Mouse (Mus musculus) midbrain, postnatal 0 days (tissue): Measurements from ENCODE around the gene Serpinf2. TPM values are rescaled to one million over a fixed set of nuclear protein-coding genes. Genes with fewer than 3 reads are reported as not detected.

ENCODE experiments used
- ATAC-seq: fragments of 200-750 bp; cut with Nextera tagmentation; 2 replicates; pipeline ENCODE4 v1.8.0; 2017; ENCODE audit warnings: moderate number of reproducible peaks, mild to moderate bottlenecking, moderate TSS enrichment, moderate library complexity; ENCODE audit not compliant: low FRiP score
- DNase-seq: peaks from one replicate; pipeline ENCODE4 v3.0.0-alpha.2; 2015; ENCODE audit warnings: low spot score
- H3K27ac ChIP-seq: fragments of 300-500 bp; sonication (generic); 2 replicates; pipeline ENCODE4 v1.5.1; 2014; ENCODE audit warnings: low read depth, mild to moderate bottlenecking, low read length, mixed read lengths
- H3K27me3 ChIP-seq: fragments of 300-500 bp; sonication (generic); 2 replicates; pipeline ENCODE4 v1.6.1; 2014; ENCODE audit warnings: low read length, control low read depth, mixed read lengths; ENCODE audit not compliant: insufficient read depth
- H3K36me3 ChIP-seq: fragments of 300-500 bp; sonication (generic); 2 replicates; pipeline ENCODE4 v1.6.1; 2014; ENCODE audit warnings: low read length, control low read depth, mixed read lengths; ENCODE audit not compliant: insufficient read depth
- H3K4me1 ChIP-seq: fragments of 300-500 bp; sonication (generic); 2 replicates; pipeline ENCODE4 v1.6.1; 2014; ENCODE audit warnings: mild to moderate bottlenecking, control low read depth, antibody characterized with exemption, low read length, mixed read lengths; ENCODE audit not compliant: insufficient read depth
- H3K4me2 ChIP-seq: fragments of 300-500 bp; sonication (generic); 2 replicates; pipeline ENCODE4 v1.6.1; 2014; ENCODE audit warnings: low read depth, mild to moderate bottlenecking, low read length, mixed read lengths; ENCODE audit not compliant: poor library complexity, severe bottlenecking
- H3K4me3 ChIP-seq: fragments of 300-500 bp; sonication (generic); 2 replicates; pipeline ENCODE4 v1.5.1; 2014; ENCODE audit warnings: low read depth, mild to moderate bottlenecking, low read length, moderate library complexity
- H3K9ac ChIP-seq: fragments of 300-500 bp; sonication (generic); replicated peaks from 2 replicates; pipeline ENCODE4 v1.6.1; 2014; ENCODE audit warnings: mild to moderate bottlenecking, low read length, moderate library complexity, mixed read lengths; ENCODE audit not compliant: poor library complexity, severe bottlenecking
- H3K9me3 ChIP-seq: fragments of 300-500 bp; sonication (generic); 2 replicates; pipeline ENCODE4 v1.6.1; 2016; ENCODE audit warnings: low read length, control low read depth
- CTCF ChIP-seq: IDR thresholded peaks from 2 replicates; pipeline ENCODE4 v1.5.1; 2016; ENCODE audit warnings: antibody characterized with exemption, mild to moderate bottlenecking
- WGBS: fragments of 180-500 bp; shearing (Covaris S2); extraction: QIAGEN DNeasy Blood & Tissue Kit; methylation state at CpG from one replicate; pipeline ENCODE4 v1.1.7; 2014; 5-methylcytosine and 5-hydroxymethylcytosine counted together
- polyA plus RNA-seq: library from polyadenylated mRNA; unstranded; fragments of >200 nt; fragmentation: Nextera tagmentation; extraction: Ambion mirVana; gene quantifications from 2 replicates; pipeline ENCODE4 v1.2.1, GENCODE M21; 2015
- total RNA-seq: library from RNA; depleted of rRNA; stranded (reverse); fragments of >200 nt; gene quantifications from 2 replicates; pipeline ENCODE4 v1.2.3, GENCODE M21; 2014

The Serpinf2 gene
- total and polyA plus RNA-seq, 2 experiments from 2014 or later, result not detected

DNA sequence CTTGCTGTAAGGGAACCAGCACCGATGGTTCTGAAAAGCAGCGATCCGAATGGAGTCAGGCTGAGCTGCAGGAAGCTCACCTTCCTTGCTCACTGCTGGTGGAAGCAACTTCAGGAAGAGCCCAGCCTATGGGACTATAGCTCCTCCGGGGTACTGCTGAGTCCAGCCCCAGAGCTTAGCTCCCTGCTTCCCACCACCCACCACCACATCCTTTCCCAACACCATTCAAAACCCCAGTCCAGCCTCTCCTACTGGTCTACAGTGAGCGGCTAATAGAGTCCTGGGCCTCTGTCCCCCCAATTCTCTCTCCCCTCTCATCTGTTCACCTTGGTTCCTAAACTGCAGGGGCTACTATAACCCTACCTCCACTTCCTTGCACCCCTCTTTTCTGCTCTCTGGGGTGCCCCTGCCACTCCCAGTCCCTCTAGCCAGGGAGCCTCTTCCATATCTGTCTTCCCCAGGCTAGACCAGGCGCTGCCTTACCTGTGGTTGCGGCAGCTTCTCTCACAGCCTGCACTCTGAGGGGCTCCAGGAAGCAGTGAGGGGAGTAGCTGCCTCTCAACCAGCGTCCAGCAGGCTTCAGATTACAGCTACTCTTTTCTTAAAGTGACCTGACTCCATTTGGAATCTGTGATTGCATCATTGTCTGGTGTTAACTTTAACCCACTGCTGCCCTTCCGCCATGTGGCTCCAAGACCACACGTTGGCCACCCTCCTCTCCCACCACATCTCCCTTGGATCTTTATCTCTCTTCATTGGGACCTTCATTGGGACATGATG lies 17.2 kb downstream of the Serpinf2 start, which contains the start of gene Serpinf1:
Serpinf1 (minus strand) TSS at position 689 of the 780 bp plus-strand sequence.
- Histone ChIP-seq H3K9ac (no peak within 1 kb of the TSS), H3K27me3 (no peaks in the 10 kb centered on the region), H3K27ac (no peak within 1 kb of the TSS), H3K36me3 (no peaks in the 10 kb centered on the region), H3K4me1 (no peaks in the 10 kb centered on the region), H3K4me2 (no peak within 1 kb of the TSS), H3K4me3 (no peak within 1 kb of the TSS), H3K9me3 (no peaks in the 10 kb centered on the region)
- no peak for TF ChIP-seq CTCF
- ATAC-seq (no peak), DNase-seq (no peak)
- 62% methylated on average over 10 of the region's 10 CpGs for WGBS

DNA sequence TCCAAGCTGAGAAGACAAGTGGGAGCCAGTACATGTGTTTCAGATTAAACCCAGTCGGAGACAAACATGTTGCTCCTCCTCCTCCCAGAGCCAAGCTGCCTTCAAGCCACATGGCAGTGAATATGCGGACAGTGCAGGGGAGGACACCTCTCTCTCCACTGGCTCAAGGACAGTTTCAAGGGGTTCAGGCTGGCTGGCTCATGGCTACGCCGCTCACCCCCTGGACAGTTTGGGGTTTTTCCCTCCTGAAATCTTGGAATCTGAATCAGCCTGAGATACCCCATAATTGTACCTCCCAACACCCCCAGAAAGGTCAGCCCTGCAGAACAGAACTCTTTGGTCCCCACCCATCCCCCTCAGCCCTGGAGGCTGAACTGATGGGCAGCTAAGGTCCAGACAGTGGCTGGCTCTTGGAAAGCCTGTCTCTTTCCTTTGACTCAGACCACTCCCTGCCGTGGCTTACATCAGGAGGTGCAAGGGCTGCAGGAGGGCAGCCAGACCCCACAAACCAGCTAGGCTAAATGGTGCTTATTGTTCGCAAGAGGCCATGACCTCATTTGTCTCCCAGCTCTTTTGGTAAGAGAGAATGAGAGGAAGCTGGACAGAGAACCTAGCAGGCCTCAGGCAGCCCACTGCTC lies 17.9 kb downstream of the Serpinf2 start:
- Histone ChIP-seq H3K27me3 (no peaks in the 10 kb centered on the region), H3K9me3 (no peaks in the 10 kb centered on the region), H3K4me1 (no peaks in the 10 kb centered on the region), H3K27ac (no peak overlapping the region), H3K4me3 (no peak overlapping the region), H3K9ac (no peak overlapping the region), H3K4me2 (no peak overlapping the region), H3K36me3 (no peaks in the 10 kb centered on the region)
- no peak for TF ChIP-seq CTCF
- WGBS, result 51% methylated on average over 6 of the region's 6 CpGs
- DNase-seq (no peak), ATAC-seq (no peak)

DNA sequence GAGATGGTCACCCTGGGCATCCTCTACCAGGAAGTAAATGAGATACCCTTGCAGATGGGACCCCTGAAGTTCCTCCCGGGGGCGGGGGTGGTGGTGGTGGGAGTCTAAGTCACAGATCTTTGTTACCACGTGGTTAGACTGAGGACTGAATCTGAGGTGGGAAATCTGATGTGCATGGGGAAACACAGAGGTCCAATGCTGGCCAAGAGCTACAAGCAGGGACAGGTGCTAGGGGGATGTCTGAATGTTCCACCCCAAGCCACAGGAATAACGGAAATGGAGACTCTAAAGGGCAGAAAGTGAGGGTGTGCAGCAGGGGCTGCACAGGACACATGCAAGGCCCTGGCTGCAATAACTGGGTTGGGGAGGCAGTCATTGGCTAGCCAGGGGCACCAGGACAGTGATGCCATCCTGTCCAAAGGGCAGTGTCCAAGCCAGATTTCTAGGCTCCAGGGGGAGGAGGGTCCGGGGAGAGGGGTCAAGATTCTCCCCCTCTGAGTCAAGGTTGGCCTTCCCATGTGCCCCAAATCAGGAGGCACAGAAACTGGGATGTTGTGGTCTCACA lies 18.5 kb downstream of the Serpinf2 start:
- H3K4me1 ChIP-seq, result no peaks in the 10 kb centered on the region
- no peak overlapping the region for H3K9ac ChIP-seq
- DNase-seq (no peak), ATAC-seq (no peak)
- H3K9me3 ChIP-seq, result no peaks in the 10 kb centered on the region
- H3K27ac ChIP-seq, result no peak overlapping the region
- no peak for TF ChIP-seq CTCF
- H3K4me2 ChIP-seq, result no peak overlapping the region
- WGBS, result 69% methylated on average over 5 of the region's 5 CpGs
- no peak overlapping the region for H3K4me3 ChIP-seq
- no peaks in the 10 kb centered on the region for H3K27me3 ChIP-seq
- H3K36me3 ChIP-seq, result no peaks in the 10 kb centered on the region

DNA sequence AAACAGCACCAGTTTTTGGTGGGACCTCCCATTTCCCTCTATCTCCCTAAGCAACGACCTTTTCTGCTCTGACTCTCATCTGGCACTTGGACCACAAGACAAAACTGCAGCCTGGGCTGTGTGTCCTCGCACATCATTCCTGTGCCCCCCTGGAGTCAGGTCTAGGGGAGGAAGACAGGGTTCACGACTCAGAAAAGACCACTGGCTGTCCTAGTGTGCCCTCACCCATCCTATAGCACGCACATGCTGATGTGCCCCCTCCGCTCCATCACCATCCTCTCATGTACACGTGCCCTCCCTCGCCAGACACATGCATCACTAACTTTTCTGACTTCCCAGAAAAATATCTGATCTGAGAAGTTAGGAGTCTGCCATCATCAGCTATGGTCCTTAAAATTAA lies 19.4 kb downstream of the Serpinf2 start:
- ATAC-seq, result no peak
- 81% methylated on average over 7 of the region's 7 CpGs for WGBS

DNA sequence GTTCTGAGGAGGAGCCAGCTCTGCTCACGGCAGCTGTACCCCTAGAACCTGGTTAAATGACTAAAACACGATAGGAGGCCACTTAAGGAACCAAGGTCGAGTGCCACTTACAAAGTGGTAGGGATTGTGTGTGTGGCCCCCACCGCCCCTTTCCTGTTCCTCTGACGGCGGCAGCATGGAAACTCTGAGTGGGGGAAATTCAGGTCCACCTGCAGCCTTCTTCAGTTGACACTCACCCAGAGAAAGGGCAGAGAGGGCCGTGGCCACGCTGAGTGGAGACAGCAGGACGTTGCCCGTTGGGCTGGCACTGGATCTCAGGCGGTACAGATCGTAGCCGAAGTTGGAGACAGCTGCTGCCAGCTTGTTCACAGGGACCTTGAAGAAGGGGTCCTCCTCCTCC lies 23.4 kb downstream of the Serpinf2 start:
- Histone ChIP-seq H3K4me1 (no peaks in the 10 kb centered on the region), H3K4me2 (no peak overlapping the region), H3K4me3 (no peak overlapping the region), H3K9ac (no peak overlapping the region), H3K9me3 (no peaks in the 10 kb centered on the region), H3K27ac (no peak overlapping the region), H3K27me3 (no peaks in the 10 kb centered on the region), H3K36me3 (no peaks in the 10 kb centered on the region)
- no peak for DNase-seq
- no peak for ATAC-seq
- TF ChIP-seq CTCF, result no peak
- WGBS, result 90% methylated on average over 13 of the region's 13 CpGs

More for the DNA sequence above, 19.4 kb downstream of the Serpinf2 start:
- Histone ChIP-seq H3K4me1 (no peaks in the 10 kb centered on the region), H3K4me2 (no peak overlapping the region), H3K27ac (no peak overlapping the region), H3K36me3 (no peaks in the 10 kb centered on the region), H3K9ac (no peak overlapping the region), H3K4me3 (no peak overlapping the region), H3K9me3 (no peaks in the 10 kb centered on the region), H3K27me3 (no peaks in the 10 kb centered on the region)
- TF ChIP-seq CTCF, result no peak
- DNase-seq, result no peak

DNA sequence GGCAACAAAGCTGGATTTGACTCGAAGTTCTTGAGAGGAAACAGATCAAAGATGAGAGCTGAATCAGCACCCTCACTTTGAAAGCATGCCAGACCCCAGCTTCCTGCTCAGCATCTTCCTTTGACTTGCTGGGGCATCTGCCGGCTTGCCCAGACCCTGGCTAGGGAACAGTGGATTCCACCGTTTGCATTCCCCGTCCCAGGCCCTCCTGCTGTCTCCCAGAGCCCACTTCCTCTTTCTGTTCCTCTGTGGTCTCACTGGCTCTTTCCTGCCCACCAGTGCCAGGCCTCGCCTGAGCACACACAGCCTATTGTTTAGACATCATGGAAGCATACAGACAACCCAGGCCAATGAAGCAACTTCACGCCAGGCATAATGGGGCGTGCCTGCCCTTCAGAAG lies 24.3 kb downstream of the Serpinf2 start:
- Histone ChIP-seq H3K27me3 (no peaks in the 10 kb centered on the region), H3K4me3 (no peak overlapping the region), H3K27ac (no peak overlapping the region), H3K4me1 (no peaks in the 10 kb centered on the region), H3K36me3 (no peaks in the 10 kb centered on the region), H3K9me3 (no peaks in the 10 kb centered on the region), H3K9ac (no peak overlapping the region), H3K4me2 (no peak overlapping the region)
- ATAC-seq (no peak), DNase-seq (no peak)
- 55% methylated on average over 7 of the region's 7 CpGs for whole genome bisulfite sequencing
- no peak for TF ChIP-seq CTCF
